Mouse (Mus musculus) hindbrain, embryonic 11.5 days (tissue): ENCODE measurements around the gene Ssbp3. TPM values are rescaled to one million over a fixed set of nuclear protein-coding genes. Genes with fewer than 3 reads are reported as not detected.

ENCODE experiments used
- ATAC-seq: fragments of 200-750 bp; cut with Nextera tagmentation; 2 replicates; pipeline ENCODE4 v1.8.0; 2017; ENCODE audit warnings: mild to moderate bottlenecking, moderate TSS enrichment, moderate library complexity; ENCODE audit not compliant: low FRiP score
- DNase-seq: peaks from one replicate; pipeline ENCODE4 v3.0.0-alpha.2; 2015; ENCODE audit warnings: low spot score
- H3K27ac ChIP-seq: fragments of 300-500 bp; sonication (generic); 2 replicates; pipeline ENCODE4 v1.5.1; 2014; ENCODE audit warnings: mild to moderate bottlenecking, low read depth, low read length
- H3K27me3 ChIP-seq: fragments of 300-500 bp; sonication (generic); 2 replicates; pipeline ENCODE4 v1.6.1; 2014; ENCODE audit warnings: mild to moderate bottlenecking, low read length, moderate library complexity, mixed read lengths; ENCODE audit not compliant: control insufficient read depth, insufficient read depth
- H3K36me3 ChIP-seq: fragments of 300-500 bp; sonication (generic); 2 replicates; pipeline ENCODE4 v1.6.1; 2014; ENCODE audit warnings: mild to moderate bottlenecking, low read length, moderate library complexity, mixed read lengths; ENCODE audit not compliant: control insufficient read depth, insufficient read depth
- H3K4me1 ChIP-seq: fragments of 300-500 bp; sonication (generic); replicated peaks from 2 replicates; pipeline ENCODE4 v1.6.1; 2014; ENCODE audit warnings: low read length, mixed read lengths; ENCODE audit not compliant: control insufficient read depth, insufficient read depth
- H3K4me2 ChIP-seq: fragments of 300-500 bp; sonication (generic); replicated peaks from 2 replicates; pipeline ENCODE4 v1.6.1; 2014; ENCODE audit warnings: mild to moderate bottlenecking, low read depth, low read length
- H3K4me3 ChIP-seq: fragments of 300-500 bp; sonication (generic); 2 replicates; pipeline ENCODE4 v1.5.1; 2014; ENCODE audit warnings: low read depth, low read length
- H3K9ac ChIP-seq: fragments of 300-500 bp; sonication (generic); 2 replicates; pipeline ENCODE4 v1.6.1; 2014; ENCODE audit warnings: low read depth, low read length
- H3K9me3 ChIP-seq: fragments of 300-500 bp; sonication (generic); 2 replicates; pipeline ENCODE4 v1.6.1; 2016; ENCODE audit warnings: low read length; ENCODE audit not compliant: control insufficient read depth
- WGBS: fragments of 180-500 bp; shearing (Covaris S2); extraction: QIAGEN DNeasy Blood & Tissue Kit; methylation state at CpG from one replicate; pipeline ENCODE4 v1.1.7; 2014; 5-methylcytosine and 5-hydroxymethylcytosine counted together
- polyA plus RNA-seq: library from polyadenylated mRNA; unstranded; fragments of >200 nt; fragmentation: Nextera tagmentation; extraction: Ambion mirVana; gene quantifications from 2 replicates; pipeline ENCODE4 v1.2.1, GENCODE M21; 2014

Ssbp3 gene
- polyA plus RNA-seq, 1 experiment from 2014 or later, result 159 TPM

GRCm38 (mm10) chr4:106978376-106978775 is 67.9 kb downstream of the Ssbp3 start:
- peak overlapping the region; percentile 37; the same call in 1 of the 2 replicates for H3K9ac ChIP-seq
- WGBS, result 43% methylated on average over 8 of the region's 8 CpGs
- no peak overlapping the region for H3K4me3 ChIP-seq

DNA sequence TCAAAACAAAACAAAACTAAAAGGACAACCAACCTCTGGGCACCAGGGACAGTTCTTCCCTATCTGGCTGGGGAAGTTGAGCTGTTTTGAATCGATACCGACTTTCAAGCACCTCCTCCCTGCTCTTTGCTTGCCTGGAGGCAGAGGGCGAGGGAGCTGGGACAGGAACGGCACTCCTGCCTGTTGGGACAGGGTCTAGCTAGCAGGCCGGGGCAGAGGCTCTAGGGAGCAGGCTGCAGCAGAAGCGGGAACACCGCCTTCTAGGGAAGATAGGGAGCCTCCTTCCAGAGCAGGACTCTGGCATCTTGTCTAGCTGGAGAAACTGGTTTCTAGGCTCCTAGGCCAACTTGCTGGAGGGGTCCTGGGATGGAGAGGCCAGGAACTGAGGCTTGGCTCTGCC is 70.2 kb downstream of the Ssbp3 start:
- H3K27ac ChIP-seq, result no peak overlapping the region
- WGBS, result 37% methylated on average over 7 of the region's 7 CpGs
- no peak overlapping the region for H3K9ac ChIP-seq

More at GRCm38 (mm10) chr4:106978376-106978775, 67.9 kb downstream of the Ssbp3 start:
- Histone ChIP-seq H3K4me2 (no peak overlapping the region), H3K36me3 (no peaks in the 10 kb centered on the region), H3K9me3 (no peaks in the 10 kb centered on the region), H3K27me3 (no peaks in the 10 kb centered on the region), H3K4me1 (peaks cover 54% of the 10 kb centered on the region), H3K27ac (peak overlapping the region; percentile 82)
- DNase-seq (no peak), ATAC-seq (no peak)

GRCm38 (mm10) chr4:106981385-106982103 is 71.0 kb downstream of the Ssbp3 start:
- Histone ChIP-seq H3K36me3 (no peaks in the 10 kb centered on the region), H3K4me1 (peaks cover 52% of the 10 kb centered on the region), H3K27ac (no peak overlapping the region), H3K9ac (no peak overlapping the region), H3K27me3 (no peaks in the 10 kb centered on the region), H3K4me2 (no peak overlapping the region), H3K4me3 (no peak overlapping the region), H3K9me3 (no peaks in the 10 kb centered on the region)
- DNase-seq (no peak), ATAC-seq (no peak)
- WGBS, result 79% methylated on average over 7 of the region's 7 CpGs

More for the DNA sequence above, 70.2 kb downstream of the Ssbp3 start:
- H3K4me3 ChIP-seq, result no peak overlapping the region
- no peaks in the 10 kb centered on the region for H3K27me3 ChIP-seq
- H3K4me1 ChIP-seq, result peaks cover 52% of the 10 kb centered on the region
- no peaks in the 10 kb centered on the region for H3K9me3 ChIP-seq
- no peak for DNase-seq
- H3K4me2 ChIP-seq, result no peak overlapping the region
- no peaks in the 10 kb centered on the region for H3K36me3 ChIP-seq
- ATAC-seq, result no peak

DNA sequence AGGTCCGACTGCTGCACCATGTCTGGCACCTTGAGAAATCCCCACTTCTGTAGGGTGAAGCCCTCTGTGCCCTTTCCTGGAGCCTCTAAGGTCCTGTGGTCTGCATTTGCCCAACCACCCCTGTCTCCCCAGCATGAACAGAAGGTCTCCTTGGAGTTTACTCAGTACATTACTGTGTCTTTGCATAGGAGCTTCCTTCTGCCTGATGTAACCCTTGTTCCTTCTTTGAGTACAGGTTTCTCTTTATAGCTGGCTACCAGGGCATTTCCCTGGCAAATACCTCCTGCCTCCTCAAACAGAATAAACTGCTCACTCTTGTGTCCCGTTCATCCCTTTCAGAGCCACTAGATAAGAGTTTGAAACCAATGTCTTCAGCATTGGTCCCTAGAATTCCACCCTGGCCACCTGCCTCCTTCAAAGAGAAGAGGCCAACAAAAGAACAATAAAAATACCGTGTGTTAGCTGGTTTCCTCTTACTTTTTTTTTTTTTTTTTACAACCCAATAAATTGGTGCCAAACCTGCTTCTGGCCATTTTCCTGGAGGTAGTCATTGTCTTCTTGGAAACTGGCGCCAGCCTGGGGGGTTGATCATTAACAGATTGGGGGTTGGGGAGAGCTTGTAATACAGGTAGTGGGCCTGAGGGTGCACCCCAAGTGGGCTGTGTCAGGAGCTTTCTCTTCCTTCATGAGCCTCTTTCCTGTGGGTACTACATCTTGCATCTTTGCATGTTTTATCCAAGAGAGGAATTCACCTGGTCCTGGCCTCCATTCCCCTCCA is 72.0 kb downstream of the Ssbp3 start:
- Histone ChIP-seq H3K9me3 (no peaks in the 10 kb centered on the region), H3K36me3 (no peaks in the 10 kb centered on the region), H3K4me2 (no peak overlapping the region), H3K4me1 (peaks cover 53% of the 10 kb centered on the region), H3K4me3 (no peak overlapping the region), H3K27ac (0 out of 2 replicates have a peak overlapping the region, but pooled peaks have one; percentile 9), H3K27me3 (no peaks in the 10 kb centered on the region), H3K9ac (no peak overlapping the region)
- DNase-seq (no peak), ATAC-seq (no peak)
- WGBS, result 55% methylated on average over 4 of the region's 4 CpGs

- Histone ChIP-seq H3K4me1 (peaks cover 54% of the 10 kb centered on the region), H3K27ac (no peak overlapping the region; the same call in 1 of the 2 replicates)
- WGBS, result 78% methylated on average over 7 of the region's 7 CpGs
Observed at GRCm38 (mm10) chr4:106983908-106984515, 73.5 kb downstream of the Ssbp3 start.

DNA sequence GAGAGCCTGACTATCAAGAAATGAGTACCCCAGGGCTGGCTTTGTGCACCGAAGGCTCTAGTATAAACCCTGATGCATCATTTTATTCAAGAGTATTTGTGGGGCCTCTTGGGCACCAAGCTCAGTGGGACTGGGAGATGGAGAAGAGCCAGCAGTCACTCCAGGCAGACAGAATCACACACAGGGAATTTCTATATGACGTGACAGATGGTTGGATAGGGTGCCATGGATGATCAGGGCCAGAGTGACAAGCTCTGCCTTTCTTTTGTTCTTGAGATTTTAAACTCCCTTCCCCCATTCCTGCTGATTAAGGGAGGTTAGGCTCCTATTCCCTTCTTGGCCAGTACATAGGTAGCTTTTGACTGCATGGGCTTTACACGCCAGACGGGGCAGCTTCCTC is 74.8 kb downstream of the Ssbp3 start:
- Histone ChIP-seq H3K4me3 (no peak overlapping the region), H3K36me3 (no peaks in the 10 kb centered on the region), H3K9ac (no peak overlapping the region), H3K9me3 (no peaks in the 10 kb centered on the region), H3K27ac (peak overlapping the region; percentile 88), H3K4me1 (peaks cover 57% of the 10 kb centered on the region), H3K4me2 (no peak overlapping the region), H3K27me3 (no peaks in the 10 kb centered on the region)
- 68% methylated on average over 4 of the region's 4 CpGs for WGBS
- no peak for DNase-seq
- no peak for ATAC-seq

More at GRCm38 (mm10) chr4:106983908-106984515, 73.5 kb downstream of the Ssbp3 start:
- Histone ChIP-seq H3K4me2 (no peak overlapping the region), H3K4me3 (no peak overlapping the region), H3K27me3 (no peaks in the 10 kb centered on the region), H3K36me3 (no peaks in the 10 kb centered on the region), H3K9me3 (no peaks in the 10 kb centered on the region), H3K9ac (no peak overlapping the region)
- no peak for ATAC-seq
- no peak for DNase-seq

DNA sequence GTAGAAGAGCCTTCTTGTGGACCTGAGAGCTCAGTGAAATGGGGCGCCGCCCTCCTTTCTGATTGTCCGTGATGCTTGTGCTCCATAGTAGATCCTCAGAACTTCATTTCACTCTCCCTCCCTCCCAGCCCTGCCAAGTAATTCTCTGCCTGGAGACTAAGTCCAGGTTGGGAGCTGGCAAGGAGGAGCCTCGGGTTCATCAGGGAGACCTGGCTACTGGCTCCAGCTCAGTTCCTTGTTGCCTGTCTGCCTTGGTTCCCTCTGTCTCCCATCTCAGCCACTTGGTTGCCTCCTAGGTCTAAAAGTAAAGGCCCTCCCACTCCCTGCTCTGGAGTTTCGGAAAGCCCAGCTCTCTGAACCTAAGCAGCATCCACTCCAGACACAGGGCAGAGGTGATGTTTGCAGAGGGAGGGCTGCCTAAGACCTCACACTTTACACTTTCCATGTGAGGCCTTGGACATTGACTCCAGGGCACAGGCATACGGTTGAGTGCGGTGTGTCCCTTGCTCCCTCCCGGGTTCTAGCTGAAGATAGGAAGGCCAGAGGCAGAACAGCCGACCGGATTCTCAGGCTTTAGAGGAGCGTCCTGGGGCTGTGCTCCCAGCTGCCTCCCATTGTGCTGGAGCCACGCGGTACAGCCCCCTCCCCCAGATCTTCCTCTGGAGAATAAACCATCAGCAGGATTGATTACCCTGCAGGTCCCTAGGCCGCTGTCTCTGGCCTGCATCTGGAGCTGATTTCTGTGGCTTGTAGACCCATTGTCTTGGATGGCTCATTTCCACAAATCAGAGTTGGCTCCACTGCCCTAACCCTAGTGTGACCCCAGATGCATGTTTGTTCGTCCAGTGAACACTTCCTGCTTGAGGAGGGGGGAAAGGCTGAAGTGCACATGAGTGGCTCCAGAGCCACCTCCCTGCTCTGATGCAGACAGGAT is 75.7 kb downstream of the Ssbp3 start:
- DNase-seq (peak; percentile 71), ATAC-seq (peak; percentile 77)
- Histone ChIP-seq H3K9me3 (no peaks in the 10 kb centered on the region), H3K4me3 (no peak overlapping the region), H3K4me2 (peak overlapping the region; percentile 22), H3K27me3 (no peaks in the 10 kb centered on the region), H3K36me3 (no peaks in the 10 kb centered on the region), H3K9ac (peak overlapping the region; percentile 31), H3K27ac (peak overlapping the region; percentile 88), H3K4me1 (peaks cover 58% of the 10 kb centered on the region)
- 21% methylated on average over 15 of the region's 15 CpGs for WGBS
